Mouse (Mus musculus): ENCODE results near the gene Nipsnap3b. TPM values are rescaled to one million over a fixed set of nuclear protein-coding genes. Genes with fewer than 3 reads are reported as not detected.

Nipsnap3b gene
- polyA plus RNA-seq (2012; rRNA removed): 83.8 and 86.8 TPM in 2 replicates

DNA sequence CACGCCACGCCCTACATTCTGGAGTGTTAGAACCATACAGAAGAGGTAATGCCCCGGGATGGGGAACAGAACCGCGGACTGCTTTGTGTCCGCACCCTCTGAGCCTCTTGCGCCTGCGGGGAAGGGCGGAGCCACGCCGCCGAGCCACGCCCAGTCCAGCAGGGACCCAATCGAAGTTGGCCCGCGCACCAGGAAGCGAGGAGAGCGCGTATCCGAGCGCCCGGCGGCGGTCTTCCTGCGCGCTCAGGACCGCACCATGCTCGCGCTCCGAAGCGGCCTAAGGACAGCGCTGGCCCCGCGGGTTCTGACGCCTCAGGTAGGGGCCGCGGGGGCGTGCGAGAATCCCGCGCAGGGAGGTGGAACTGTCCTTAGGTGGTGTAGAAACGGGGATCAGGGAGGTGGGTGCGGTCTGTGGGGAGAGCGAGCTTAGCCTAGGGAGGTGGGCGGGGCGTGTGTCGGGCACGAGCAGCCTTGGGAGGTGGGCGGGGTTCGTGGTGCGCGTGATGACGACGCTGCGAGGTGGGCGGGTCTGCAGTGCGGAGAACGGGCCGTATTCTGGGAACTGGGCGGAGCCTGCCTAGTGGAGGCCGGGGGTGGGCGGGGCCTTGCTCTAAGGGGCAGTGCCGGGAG is at the start of gene Nipsnap3b:
Gene Nipsnap3b (plus strand): TSS at position 149 of the 630 bp plus-strand sequence.

DNA sequence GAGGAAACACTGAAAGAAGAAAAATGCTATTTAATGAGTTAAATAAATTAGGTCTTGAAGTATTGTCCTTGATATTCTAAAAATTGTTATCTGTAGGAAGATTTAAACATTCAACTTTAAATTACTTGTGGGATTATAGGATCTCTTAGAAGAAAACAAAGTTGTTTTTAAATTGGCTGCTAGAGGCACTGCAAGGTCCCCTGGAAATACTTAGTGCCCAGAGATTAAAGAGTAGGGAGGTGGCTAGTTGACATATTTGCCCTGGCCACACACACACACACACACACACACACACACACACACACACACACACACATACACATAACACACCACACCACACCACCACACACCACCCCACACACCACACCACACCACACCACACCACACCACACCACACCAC is 47.4 kb upstream of the Nipsnap3b start, which contains the start of gene Olfr270:
Gene Olfr270 (plus strand): TSS at position 301 of the 400 bp plus-strand sequence.

DNA sequence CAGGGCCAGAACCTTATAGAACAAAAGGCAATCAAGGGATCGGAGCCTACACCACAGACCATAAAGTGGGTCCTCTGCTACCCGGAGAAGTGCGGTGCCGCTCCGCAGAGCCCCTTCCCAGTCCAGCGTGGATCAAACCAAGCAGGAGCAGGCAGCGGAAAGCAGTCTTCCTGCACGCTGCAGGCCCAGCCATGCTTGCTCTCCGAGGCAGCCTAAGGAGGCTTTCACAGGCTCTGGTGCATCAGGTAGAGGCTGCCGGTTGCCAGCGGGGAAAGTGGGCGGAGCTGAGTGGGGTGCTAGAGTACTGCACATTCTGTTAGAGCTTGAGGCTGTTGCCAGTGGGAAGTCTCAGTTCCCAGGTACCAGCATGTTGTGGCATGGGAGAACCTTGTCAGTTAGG is 22.4 kb upstream of the Nipsnap3b start, which contains the start of gene Nipsnap3a:
Gene Nipsnap3a (plus strand): TSS at position 25 of the 400 bp plus-strand sequence.

Other genes starting within 250 kb of the Nipsnap3b start
- not detected in 2 replicates for gene Olfr275, start 197.3 kb upstream of the Nipsnap3b start, polyA plus RNA-seq (2012; rRNA removed)
- gene Olfr273, start 152.6 kb upstream of the Nipsnap3b start, polyA plus RNA-seq (2012; rRNA removed): not detected in 2 replicates
- gene Olfr272, start 92.7 kb upstream of the Nipsnap3b start, polyA plus RNA-seq (2012; rRNA removed): not detected in 2 replicates
- gene Olfr270, start 47.3 kb upstream of the Nipsnap3b start, polyA plus RNA-seq (2012; rRNA removed): not detected in 2 replicates
- not detected in 2 replicates for gene Nipsnap3a, start 22.6 kb upstream of the Nipsnap3b start, polyA plus RNA-seq (2012; rRNA removed)
- 10.3 and 11.9 TPM in 2 replicates for gene Abca1, start 148.0 kb downstream of the Nipsnap3b start, polyA plus RNA-seq (2012; rRNA removed)